In the genomic region with DNA sequence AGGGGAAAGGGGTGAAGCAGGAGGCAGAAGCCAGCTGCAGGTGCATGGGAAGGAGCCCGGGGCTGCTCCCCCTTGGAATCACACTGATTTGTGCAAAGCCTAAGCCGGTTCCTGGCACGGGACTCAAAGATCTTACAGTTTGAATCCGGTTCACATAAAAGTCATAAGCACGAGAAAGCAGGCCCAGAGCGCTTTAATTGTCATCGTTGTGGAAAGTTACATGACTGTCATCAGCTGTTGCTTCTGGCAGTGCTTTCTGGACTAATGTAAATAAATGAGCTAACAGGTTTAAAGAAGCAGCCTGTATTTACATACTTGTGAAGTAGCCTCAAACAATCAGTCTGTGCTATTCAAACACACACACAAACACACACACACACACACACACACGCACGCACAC, we compare ENCODE assay signal across 11 mouse cellular contexts. TPM values are rescaled to one million over a fixed set of nuclear protein-coding genes. Genes with fewer than 3 reads are reported as not detected.
DNase-seq lines count a peak whose midpoint lies in the region; ATAC-seq and TF ChIP-seq lines count a peak whose summit lies in the region.
"Had no signal": no experiment of that assay in that cellular context is flagged by ENCODE, and none has a peak within 500 bp of the region (broad histone marks: within the 10 kb centered on the region; RNA-seq: fewer than 3 reads in every experiment).

No protein-coding gene starts in this region.

- ATAC-seq in forebrain, embryonic 14.5 days: peak; percentile 43; the same call in 1 of the 2 replicates
- ATAC-seq in forebrain, embryonic 16.5 days: no peak
- ATAC-seq in CD4-positive, CD25-positive, alpha-beta regulatory T cell, adult 4 months: peak; percentile 27
- peak; percentile 81 for ATAC-seq in intestine, embryonic 16.5 days
- ATAC-seq in lung, embryonic 14.5 days (ENCODE audit: insufficient read depth): peak; percentile 90
- no peak for ATAC-seq in cerebellum, adult (ENCODE audit: insufficient number of reproducible peaks, low FRiP score, low TSS enrichment)
- no peak for ATAC-seq in hindbrain, embryonic 14.5 days (ENCODE audit: low FRiP score)
- ATAC-seq: hindbrain, embryonic 16.5 days had no signal

- no peaks in the 10 kb centered on the region for H3K9me3 ChIP-seq in forebrain, embryonic 14.5 days (replicated peaks; ENCODE audit: control insufficient read depth, low read length)
- no peaks in the 10 kb centered on the region for H3K9me3 ChIP-seq in forebrain, embryonic 16.5 days (ENCODE audit: control insufficient read depth, low read length)
- H3K9me3 ChIP-seq in intestine, embryonic 16.5 days (ENCODE audit: control insufficient read depth, low read length): no peaks in the 10 kb centered on the region
- no peaks in the 10 kb centered on the region for H3K9me3 ChIP-seq in lung, embryonic 14.5 days (ENCODE audit: low read depth, low read length)
- H3K9me3 ChIP-seq in hindbrain, embryonic 14.5 days (ENCODE audit: control insufficient read depth, low read length): no peaks in the 10 kb centered on the region
- H3K9me3 ChIP-seq: midbrain, embryonic 10.5 days had no signal

- no peak overlapping the region for H3K4me3 ChIP-seq in forebrain, embryonic 14.5 days (ENCODE audit: low read depth, low read length)
- H3K4me3 ChIP-seq in forebrain, embryonic 16.5 days (replicated peaks; ENCODE audit: low read length): no peak overlapping the region
- H3K4me3 ChIP-seq in intestine, embryonic 16.5 days (ENCODE audit: low read length): no peak overlapping the region
- no peak overlapping the region for H3K4me3 ChIP-seq in lung, embryonic 14.5 days (ENCODE audit: low read depth, low read length)
- no peak overlapping the region for H3K4me3 ChIP-seq in hindbrain, embryonic 14.5 days (replicated peaks; ENCODE audit: low read length)
- H3K4me3 ChIP-seq: midbrain, embryonic 10.5 days had no signal

- H3K27ac ChIP-seq in forebrain, embryonic 14.5 days (ENCODE audit: low read depth, low read length): no peak overlapping the region
- H3K27ac ChIP-seq in forebrain, embryonic 16.5 days (ENCODE audit: low read length): no peak overlapping the region
- peak overlapping the region; percentile 15; the same call in 1 of the 2 replicates for H3K27ac ChIP-seq in intestine, embryonic 16.5 days (ENCODE audit: low read length)
- H3K27ac ChIP-seq in lung, embryonic 14.5 days (ENCODE audit: low read depth): peak overlapping the region; percentile 82
- H3K27ac ChIP-seq in hindbrain, embryonic 14.5 days: no peak overlapping the region
- H3K27ac ChIP-seq: midbrain, embryonic 10.5 days had no signal

- no peaks in the 10 kb centered on the region for H3K36me3 ChIP-seq in forebrain, embryonic 14.5 days (ENCODE audit: control insufficient read depth, insufficient read depth, low read length)
- no peaks in the 10 kb centered on the region for H3K36me3 ChIP-seq in forebrain, embryonic 16.5 days (ENCODE audit: control insufficient read depth, insufficient read depth)
- no peaks in the 10 kb centered on the region for H3K36me3 ChIP-seq in intestine, embryonic 16.5 days (ENCODE audit: control insufficient read depth, insufficient read depth, low read length)
- H3K36me3 ChIP-seq in lung, embryonic 14.5 days (ENCODE audit: insufficient read depth): no peaks in the 10 kb centered on the region
- no peaks in the 10 kb centered on the region for H3K36me3 ChIP-seq in hindbrain, embryonic 14.5 days (replicated peaks; ENCODE audit: control insufficient read depth, insufficient read depth)
- H3K36me3 ChIP-seq: midbrain, embryonic 10.5 days had no signal

- H3K4me2 ChIP-seq in forebrain, embryonic 14.5 days (ENCODE audit: low read length): no peak overlapping the region
- no peak overlapping the region for H3K4me2 ChIP-seq in forebrain, embryonic 16.5 days (ENCODE audit: low read length)
- no peak overlapping the region for H3K4me2 ChIP-seq in intestine, embryonic 16.5 days (ENCODE audit: low read depth, low read length)
- no peak overlapping the region for H3K4me2 ChIP-seq in lung, embryonic 14.5 days
- no peak overlapping the region for H3K4me2 ChIP-seq in hindbrain, embryonic 14.5 days (replicated peaks)

- WGBS in forebrain, embryonic 14.5 days: 57% methylated on average over 9 of the region's 9 CpGs
- WGBS in forebrain, embryonic 16.5 days: 39% methylated on average over 9 of the region's 9 CpGs
- WGBS in intestine, embryonic 16.5 days: 35% methylated on average over 9 of the region's 9 CpGs
- 9% methylated on average over 9 of the region's 9 CpGs for WGBS in lung, embryonic 14.5 days
- 84% methylated on average over 9 of the region's 9 CpGs for WGBS in hindbrain, embryonic 14.5 days

- TF ChIP-seq CTCF in lung, embryonic 14.5 days (IDR thresholded peaks at IDR 0.05; ENCODE audit: low read depth): no peak

- no peak overlapping the region for H3K9ac ChIP-seq in forebrain, embryonic 14.5 days (ENCODE audit: low read length)
- H3K9ac ChIP-seq in forebrain, embryonic 16.5 days (replicated peaks; ENCODE audit: low read depth, low read length): no peak overlapping the region
- no peak overlapping the region for H3K9ac ChIP-seq in intestine, embryonic 16.5 days (ENCODE audit: low read depth, low read length)
- no peak overlapping the region for H3K9ac ChIP-seq in lung, embryonic 14.5 days
- no peak overlapping the region for H3K9ac ChIP-seq in hindbrain, embryonic 14.5 days

- DNase-seq in forebrain, embryonic 14.5 days (ENCODE audit: low spot score): peak; percentile 42
- DNase-seq in lung, embryonic 14.5 days: peak; percentile 97
- DNase-seq in thymus, postnatal 0 days (ENCODE audit: low spot score): no peak
- no peak for DNase-seq in hindbrain, embryonic 14.5 days (ENCODE audit: low spot score)
- DNase-seq: cerebellum, adult 11 months had no signal

- peaks cover 1% of the 10 kb centered on the region for H3K4me1 ChIP-seq in forebrain, embryonic 14.5 days (ENCODE audit: control insufficient read depth, insufficient read depth, low read length)
- peaks cover under 1% of the 10 kb centered on the region for H3K4me1 ChIP-seq in forebrain, embryonic 16.5 days (replicated peaks; ENCODE audit: control insufficient read depth, insufficient read depth, low read length)
- peaks cover 15% of the 10 kb centered on the region for H3K4me1 ChIP-seq in intestine, embryonic 16.5 days (ENCODE audit: control insufficient read depth, insufficient read depth, low read length)
- H3K4me1 ChIP-seq in lung, embryonic 14.5 days (ENCODE audit: insufficient read depth): peaks cover 26% of the 10 kb centered on the region
- H3K4me1 ChIP-seq in hindbrain, embryonic 14.5 days (replicated peaks; ENCODE audit: control insufficient read depth, insufficient read depth, low read length): no peaks in the 10 kb centered on the region
- H3K4me1 ChIP-seq: midbrain, embryonic 10.5 days had no signal

- no peaks in the 10 kb centered on the region for H3K27me3 ChIP-seq in forebrain, embryonic 14.5 days (replicated peaks; ENCODE audit: control insufficient read depth, insufficient read depth, low read length)
- no peaks in the 10 kb centered on the region for H3K27me3 ChIP-seq in forebrain, embryonic 16.5 days (replicated peaks; ENCODE audit: control insufficient read depth, insufficient read depth, low read length)
- no peaks in the 10 kb centered on the region for H3K27me3 ChIP-seq in intestine, embryonic 16.5 days (replicated peaks; ENCODE audit: control insufficient read depth, insufficient read depth, low read length)
- H3K27me3 ChIP-seq in lung, embryonic 14.5 days (ENCODE audit: insufficient read depth, low read length): no peaks in the 10 kb centered on the region
- no peaks in the 10 kb centered on the region for H3K27me3 ChIP-seq in hindbrain, embryonic 14.5 days (ENCODE audit: control insufficient read depth, insufficient read depth, low read length)

RNA-seq across cellular contexts. Expression of a gene that starts 26.3 kb away (rescaled TPM):
- polyA plus RNA-seq in forebrain, embryonic 14.5 days (2014; fragmentation: Nextera tagmentation; extraction: Ambion mirVana): 0.38 and 0.72 TPM in 2 replicates
- polyA plus RNA-seq in forebrain, embryonic 16.5 days (2015; fragmentation: Nextera tagmentation; extraction: Ambion mirVana): 0.35 and 0.73 TPM in 2 replicates
- under 1 TPM in 1 of 2 experiments, not detected in 1; 0.94 TPM for polyA plus RNA-seq in CD4-positive, CD25-positive, alpha-beta regulatory T cell, adult 4 months (2017; shearing (Covaris generic))
- polyA plus RNA-seq in intestine, embryonic 16.5 days (2015; fragmentation: Nextera tagmentation; extraction: Ambion mirVana): 1.0 and 1.5 TPM in 2 replicates
- polyA plus RNA-seq in lung, embryonic 14.5 days (2014; fragmentation: Nextera tagmentation; extraction: Ambion mirVana): 0.83 and 1.1 TPM in 2 replicates
- polyA plus RNA-seq in thymus, postnatal 0 days (2015; fragmentation: Nextera tagmentation; extraction: Ambion mirVana): 6.2 and 8.7 TPM in 2 replicates
- polyA plus RNA-seq in hindbrain, embryonic 14.5 days (2014; fragmentation: Nextera tagmentation; extraction: Ambion mirVana): 0.37 and 0.75 TPM in 2 replicates

RNA-seq across cellular contexts. Expression of a gene that starts 47.3 kb away (rescaled TPM):
- polyA plus RNA-seq in forebrain, embryonic 14.5 days (2014; fragmentation: Nextera tagmentation; extraction: Ambion mirVana): 6.2 and 7.2 TPM in 2 replicates
- 4.2 and 4.4 TPM in 2 replicates for polyA plus RNA-seq in forebrain, embryonic 16.5 days (2015; fragmentation: Nextera tagmentation; extraction: Ambion mirVana)
- polyA plus RNA-seq in CD4-positive, CD25-positive, alpha-beta regulatory T cell, adult 4 months (2017; shearing (Covaris generic)): 10 to 100 TPM; 17.7 to 21.3 TPM
- 10.9 and 11.0 TPM in 2 replicates for polyA plus RNA-seq in intestine, embryonic 16.5 days (2015; fragmentation: Nextera tagmentation; extraction: Ambion mirVana)
- 7.0 and 7.5 TPM in 2 replicates for polyA plus RNA-seq in lung, embryonic 14.5 days (2014; fragmentation: Nextera tagmentation; extraction: Ambion mirVana)
- polyA plus RNA-seq in thymus, postnatal 0 days (2015; fragmentation: Nextera tagmentation; extraction: Ambion mirVana): 91.6 and 101 TPM in 2 replicates
- polyA plus RNA-seq in hindbrain, embryonic 14.5 days (2014; fragmentation: Nextera tagmentation; extraction: Ambion mirVana): 4.4 and 5.2 TPM in 2 replicates

Comparison
In these comparisons a context has a peak if more than half of its experiments do, and no peak if none do; other contexts are left out.
1. ATAC-seq: peak in forebrain, embryonic 14.5 days (single experiment), CD4-positive, CD25-positive, alpha-beta regulatory T cell, adult 4 months (single experiment), intestine, embryonic 16.5 days (single experiment) and lung, embryonic 14.5 days (single experiment); none in forebrain, embryonic 16.5 days (single experiment), cerebellum, adult (single experiment) and hindbrain, embryonic 14.5 days (single experiment).
2. DNase-seq: peak in forebrain, embryonic 14.5 days (single experiment) and lung, embryonic 14.5 days (single experiment); none in thymus, postnatal 0 days (single experiment) and hindbrain, embryonic 14.5 days (single experiment).
3. H3K27ac ChIP-seq: peak in intestine, embryonic 16.5 days (single experiment) and lung, embryonic 14.5 days (single experiment); none in forebrain, embryonic 14.5 days (single experiment), forebrain, embryonic 16.5 days (single experiment) and hindbrain, embryonic 14.5 days (single experiment).